Mouse (Mus musculus): Measurements from ENCODE around the gene Pcp4l1. TPM values are rescaled to one million over a fixed set of nuclear protein-coding genes. Genes with fewer than 3 reads are reported as not detected.

Pcp4l1 gene
- polyA plus RNA-seq, 2 experiments = 3.9 to 6.0 TPM

DNA sequence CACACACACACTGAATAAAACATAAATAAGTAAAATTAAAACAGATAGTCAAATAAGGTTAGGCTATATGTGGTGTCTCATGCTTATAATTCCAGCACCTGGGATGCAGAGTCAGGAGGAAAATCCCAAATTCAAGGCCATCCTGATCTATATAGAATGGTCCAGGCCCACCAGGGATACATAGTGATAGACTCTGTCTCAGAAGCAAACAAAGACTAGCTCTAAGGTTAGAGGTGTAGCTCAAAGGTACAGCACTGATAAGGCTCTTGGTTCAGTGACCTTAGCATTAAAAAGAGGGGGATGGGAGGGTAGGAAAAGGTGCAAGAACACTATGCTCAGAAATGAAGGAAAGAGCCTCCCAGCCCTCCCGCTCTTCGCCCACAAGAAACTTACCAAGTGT lies 60.5 kb downstream of the Pcp4l1 start:
- no peak overlapping the region for H3K9ac ChIP-seq (ENCODE audit: low read depth, low read length, severe bottlenecking)
- no peak for ATAC-seq (ENCODE audit: low FRiP score, low read depth)
- no peaks in the 10 kb centered on the region for H3K4me1 ChIP-seq (ENCODE audit: control insufficient read depth, insufficient read depth, low read length)
- H3K9me3 ChIP-seq (ENCODE audit: control insufficient read depth, low read length) = no peaks in the 10 kb centered on the region
- TF ChIP-seq POLR2A (IDR thresholded peaks at IDR 0.05; ENCODE audit: borderline replicate concordance, extremely low read depth, insufficient read depth, insufficient read length) = no peak
- H3K4me3 ChIP-seq (replicated peaks; ENCODE audit: low read length) = no peak overlapping the region
- H3K36me3 ChIP-seq (ENCODE audit: control insufficient read depth, insufficient read depth, low read length) = peaks cover 84% of the 10 kb centered on the region
- no peak overlapping the region for H3K4me2 ChIP-seq (replicated peaks; ENCODE audit: low read depth, low read length, severe bottlenecking)
- no peak overlapping the region for H3K27ac ChIP-seq (replicated peaks; ENCODE audit: low read depth, low read length)
- no peaks in the 10 kb centered on the region for H3K27me3 ChIP-seq (ENCODE audit: control insufficient read depth, insufficient read depth, low read length)
- DNase-seq (ENCODE audit: low spot score) = no peak
- WGBS = 90% methylated on average over 2 of the region's 2 CpGs

DNA sequence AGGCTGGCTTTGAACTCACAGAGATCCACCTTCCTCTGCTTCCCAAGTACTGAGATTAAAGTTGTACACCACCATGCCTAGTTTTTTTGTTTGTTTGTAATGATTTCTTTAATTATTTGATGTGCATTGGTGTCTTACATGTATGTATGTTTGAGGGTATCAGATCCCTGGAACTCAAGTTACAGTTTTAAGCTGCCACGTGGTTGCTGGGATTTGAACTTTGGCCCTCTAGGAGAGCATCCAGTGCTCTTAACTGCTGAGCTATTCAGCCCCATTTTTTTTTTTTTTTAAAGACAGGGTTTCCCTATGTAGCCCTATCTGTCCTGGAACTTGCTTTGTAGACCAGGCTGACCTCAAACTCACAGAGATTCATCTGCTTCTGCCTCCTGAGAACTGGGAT lies 65.1 kb downstream of the Pcp4l1 start:
- DNase-seq (ENCODE audit: low spot score) (no peak), ATAC-seq (ENCODE audit: low FRiP score, low read depth) (no peak)
- no peaks in the 10 kb centered on the region for H3K9me3 ChIP-seq (ENCODE audit: control insufficient read depth, low read length)
- no peak overlapping the region for H3K9ac ChIP-seq (ENCODE audit: low read depth, low read length, severe bottlenecking)
- WGBS = 92% methylated on average over 1 of the region's 1 CpGs
- H3K4me1 ChIP-seq (ENCODE audit: control insufficient read depth, insufficient read depth, low read length) = no peaks in the 10 kb centered on the region
- H3K4me2 ChIP-seq (replicated peaks; ENCODE audit: low read depth, low read length, severe bottlenecking) = no peak overlapping the region
- H3K27me3 ChIP-seq (ENCODE audit: control insufficient read depth, insufficient read depth, low read length) = no peaks in the 10 kb centered on the region
- TF ChIP-seq POLR2A (IDR thresholded peaks at IDR 0.05; ENCODE audit: borderline replicate concordance, extremely low read depth, insufficient read depth, insufficient read length) = no peak
- no peak overlapping the region for H3K27ac ChIP-seq (replicated peaks; ENCODE audit: low read depth, low read length)
- peaks cover 79% of the 10 kb centered on the region for H3K36me3 ChIP-seq (ENCODE audit: control insufficient read depth, insufficient read depth, low read length)
- no peak overlapping the region for H3K4me3 ChIP-seq (replicated peaks; ENCODE audit: low read length)

DNA sequence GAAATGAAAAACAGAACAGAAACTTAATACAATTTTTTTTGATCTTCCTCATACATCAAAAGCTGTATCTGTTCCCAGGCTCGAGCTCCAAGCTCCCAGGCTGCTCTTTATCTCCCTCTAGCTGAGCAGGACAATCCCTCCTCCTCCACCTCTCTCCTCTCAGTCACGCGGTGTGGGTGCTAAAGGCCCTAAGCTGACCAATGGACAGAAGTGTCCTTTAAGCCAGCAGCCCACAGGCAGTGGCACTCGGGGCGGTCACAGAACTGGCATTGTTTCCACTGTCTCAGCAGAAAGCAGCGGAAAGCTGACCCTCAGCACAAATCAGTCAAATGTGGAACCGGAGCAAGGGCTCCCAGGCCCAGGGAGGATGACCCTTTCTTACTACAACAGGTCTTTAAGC lies 66.8 kb downstream of the Pcp4l1 start:
- Histone ChIP-seq H3K27me3 (ENCODE audit: control insufficient read depth, insufficient read depth, low read length) (no peaks in the 10 kb centered on the region), H3K4me2 (replicated peaks; ENCODE audit: low read depth, low read length, severe bottlenecking) (no peak overlapping the region), H3K4me3 (replicated peaks; ENCODE audit: low read length) (no peak overlapping the region), H3K36me3 (ENCODE audit: control insufficient read depth, insufficient read depth, low read length) (peaks cover 62% of the 10 kb centered on the region), H3K9me3 (ENCODE audit: control insufficient read depth, low read length) (no peaks in the 10 kb centered on the region), H3K27ac (replicated peaks; ENCODE audit: low read depth, low read length) (no peak overlapping the region), H3K4me1 (ENCODE audit: control insufficient read depth, insufficient read depth, low read length) (no peaks in the 10 kb centered on the region), H3K9ac (ENCODE audit: low read depth, low read length, severe bottlenecking) (no peak overlapping the region)
- DNase-seq (ENCODE audit: low spot score) (no peak), ATAC-seq (ENCODE audit: low FRiP score, low read depth) (no peak)
- 66% methylated on average over 7 of the region's 7 CpGs for WGBS
- no peak for TF ChIP-seq POLR2A (IDR thresholded peaks at IDR 0.05; ENCODE audit: borderline replicate concordance, extremely low read depth, insufficient read depth, insufficient read length)

- DNase-seq (ENCODE audit: low spot score) (no peak), ATAC-seq (ENCODE audit: low FRiP score, low read depth) (no peak)
- no peaks in the 10 kb centered on the region for H3K4me1 ChIP-seq (ENCODE audit: control insufficient read depth, insufficient read depth, low read length)
- H3K27me3 ChIP-seq (ENCODE audit: control insufficient read depth, insufficient read depth, low read length) = no peaks in the 10 kb centered on the region
- H3K27ac ChIP-seq (replicated peaks; ENCODE audit: low read depth, low read length) = no peak overlapping the region
- H3K9ac ChIP-seq (ENCODE audit: low read depth, low read length, severe bottlenecking) = no peak overlapping the region
- 85% methylated on average over 5 of the region's 5 CpGs for WGBS
- no peaks in the 10 kb centered on the region for H3K9me3 ChIP-seq (ENCODE audit: control insufficient read depth, low read length)
- no peak overlapping the region for H3K4me2 ChIP-seq (replicated peaks; ENCODE audit: low read depth, low read length, severe bottlenecking)
- TF ChIP-seq POLR2A (IDR thresholded peaks at IDR 0.05; ENCODE audit: borderline replicate concordance, extremely low read depth, insufficient read depth, insufficient read length) = no peak
- peaks cover 21% of the 10 kb centered on the region for H3K36me3 ChIP-seq (ENCODE audit: control insufficient read depth, insufficient read depth, low read length)
- no peak overlapping the region for H3K4me3 ChIP-seq (replicated peaks; ENCODE audit: low read length)
Observed at GRCm38 (mm10) chr1:171124398-171124797, 71.7 kb downstream of the Pcp4l1 start.

Other genes starting within 250 kb of the Pcp4l1 start
- gene Fcgr2b, start 219.7 kb downstream of the Pcp4l1 start, polyA plus RNA-seq (2012; rRNA removed) = 2.1 and 2.6 TPM in 2 replicates
- 2.1 and 3.2 TPM in 2 replicates for gene Fcgr2b, start 219.7 kb downstream of the Pcp4l1 start, polyA plus RNA-seq (2014; fragmentation: Nextera tagmentation; extraction: Ambion mirVana)
- gene Fcgr4, start 177.3 kb downstream of the Pcp4l1 start, polyA plus RNA-seq (2012; rRNA removed) = 0.75 and 1.2 TPM in 2 replicates
- 0.59 and 0.79 TPM in 2 replicates for gene Fcgr4, start 177.3 kb downstream of the Pcp4l1 start, polyA plus RNA-seq (2014; fragmentation: Nextera tagmentation; extraction: Ambion mirVana)
- gene Fcgr3, start 131.3 kb downstream of the Pcp4l1 start, polyA plus RNA-seq (2012; rRNA removed) = 12.8 and 13.7 TPM in 2 replicates
- gene Fcgr3, start 131.3 kb downstream of the Pcp4l1 start, polyA plus RNA-seq (2014; fragmentation: Nextera tagmentation; extraction: Ambion mirVana) = 17.6 and 19.7 TPM in 2 replicates
- gene Cfap126, start 82.3 kb downstream of the Pcp4l1 start, polyA plus RNA-seq (2012; rRNA removed) = 2.1 and 2.7 TPM in 2 replicates
- gene Cfap126, start 82.3 kb downstream of the Pcp4l1 start, polyA plus RNA-seq (2014; fragmentation: Nextera tagmentation; extraction: Ambion mirVana) = 1.1 and 1.3 TPM in 2 replicates
- gene Sdhc, start 45.7 kb downstream of the Pcp4l1 start, polyA plus RNA-seq (2012; rRNA removed) = 246 and 314 TPM in 2 replicates
- 273 and 281 TPM in 2 replicates for gene Sdhc, start 45.7 kb downstream of the Pcp4l1 start, polyA plus RNA-seq (2014; fragmentation: Nextera tagmentation; extraction: Ambion mirVana)
- gene Mpz, start 45.6 kb downstream of the Pcp4l1 start, polyA plus RNA-seq (2012; rRNA removed) = 14.6 and 19.8 TPM in 2 replicates
- 4.9 and 5.3 TPM in 2 replicates for gene Mpz, start 45.6 kb downstream of the Pcp4l1 start, polyA plus RNA-seq (2014; fragmentation: Nextera tagmentation; extraction: Ambion mirVana)
- gene Nr1i3, start 17.7 kb upstream of the Pcp4l1 start, polyA plus RNA-seq (2012; rRNA removed) = 0.04 and 0.06 TPM in 2 replicates
- gene Nr1i3, start 17.7 kb upstream of the Pcp4l1 start, polyA plus RNA-seq (2014; fragmentation: Nextera tagmentation; extraction: Ambion mirVana) = 0.30 and 0.32 TPM in 2 replicates
- gene Tomm40l, start 26.2 kb upstream of the Pcp4l1 start, polyA plus RNA-seq (2012; rRNA removed) = 26.3 and 29.4 TPM in 2 replicates
- 28.6 and 29.2 TPM in 2 replicates for gene Tomm40l, start 26.2 kb upstream of the Pcp4l1 start, polyA plus RNA-seq (2014; fragmentation: Nextera tagmentation; extraction: Ambion mirVana)
- 4.7 and 8.1 TPM in 2 replicates for gene Apoa2, start 28.8 kb upstream of the Pcp4l1 start, polyA plus RNA-seq (2012; rRNA removed)
- gene Apoa2, start 28.8 kb upstream of the Pcp4l1 start, polyA plus RNA-seq (2014; fragmentation: Nextera tagmentation; extraction: Ambion mirVana) = 1.6 and 1.9 TPM in 2 replicates
- gene Fcer1g, start 38.1 kb upstream of the Pcp4l1 start, polyA plus RNA-seq (2012; rRNA removed) = 49.7 and 65.5 TPM in 2 replicates
- 85.7 and 91.4 TPM in 2 replicates for gene Fcer1g, start 38.1 kb upstream of the Pcp4l1 start, polyA plus RNA-seq (2014; fragmentation: Nextera tagmentation; extraction: Ambion mirVana)
- gene Adamts4, start 54.2 kb upstream of the Pcp4l1 start, polyA plus RNA-seq (2012; rRNA removed) = 8.6 and 11.7 TPM in 2 replicates
- gene Adamts4, start 54.2 kb upstream of the Pcp4l1 start, polyA plus RNA-seq (2014; fragmentation: Nextera tagmentation; extraction: Ambion mirVana) = 10.1 and 10.6 TPM in 2 replicates
- gene Ndufs2, start 55.1 kb upstream of the Pcp4l1 start, polyA plus RNA-seq (2012; rRNA removed) = 148 and 151 TPM in 2 replicates
- 216 and 234 TPM in 2 replicates for gene Ndufs2, start 55.1 kb upstream of the Pcp4l1 start, polyA plus RNA-seq (2014; fragmentation: Nextera tagmentation; extraction: Ambion mirVana)
- 87.2 and 111 TPM in 2 replicates for gene B4galt3, start 74.1 kb upstream of the Pcp4l1 start, polyA plus RNA-seq (2012; rRNA removed)
- 68.7 and 72.5 TPM in 2 replicates for gene B4galt3, start 74.1 kb upstream of the Pcp4l1 start, polyA plus RNA-seq (2014; fragmentation: Nextera tagmentation; extraction: Ambion mirVana)
- gene Ppox, start 84.9 kb upstream of the Pcp4l1 start, polyA plus RNA-seq (2012; rRNA removed) = 133 and 152 TPM in 2 replicates
- 55.7 and 67.2 TPM in 2 replicates for gene Ppox, start 84.9 kb upstream of the Pcp4l1 start, polyA plus RNA-seq (2014; fragmentation: Nextera tagmentation; extraction: Ambion mirVana)
- gene Usp21, start 91.7 kb upstream of the Pcp4l1 start, polyA plus RNA-seq (2012; rRNA removed) = 104 and 128 TPM in 2 replicates
- gene Usp21, start 91.7 kb upstream of the Pcp4l1 start, polyA plus RNA-seq (2014; fragmentation: Nextera tagmentation; extraction: Ambion mirVana) = 81.2 and 96.0 TPM in 2 replicates
- gene Ufc1, start 98.8 kb upstream of the Pcp4l1 start, polyA plus RNA-seq (2012; rRNA removed) = 46.5 and 60.9 TPM in 2 replicates
- gene Ufc1, start 98.8 kb upstream of the Pcp4l1 start, polyA plus RNA-seq (2014; fragmentation: Nextera tagmentation; extraction: Ambion mirVana) = 133 and 135 TPM in 2 replicates
- 72.5 and 81.1 TPM in 2 replicates for gene Dedd, start 132.9 kb upstream of the Pcp4l1 start, polyA plus RNA-seq (2012; rRNA removed)
- gene Dedd, start 132.9 kb upstream of the Pcp4l1 start, polyA plus RNA-seq (2014; fragmentation: Nextera tagmentation; extraction: Ambion mirVana) = 50.9 and 57.7 TPM in 2 replicates
- 50.0 and 54.0 TPM in 2 replicates for gene Nit1, start 149.4 kb upstream of the Pcp4l1 start, polyA plus RNA-seq (2012; rRNA removed)
- 29.0 and 30.4 TPM in 2 replicates for gene Nit1, start 149.4 kb upstream of the Pcp4l1 start, polyA plus RNA-seq (2014; fragmentation: Nextera tagmentation; extraction: Ambion mirVana)
- gene Pfdn2, start 149.4 kb upstream of the Pcp4l1 start, polyA plus RNA-seq (2012; rRNA removed) = 40.5 and 82.5 TPM in 2 replicates
- 43.0 and 48.0 TPM in 2 replicates for gene Pfdn2, start 149.4 kb upstream of the Pcp4l1 start, polyA plus RNA-seq (2014; fragmentation: Nextera tagmentation; extraction: Ambion mirVana)
- gene Klhdc9, start 164.5 kb upstream of the Pcp4l1 start, polyA plus RNA-seq (2012; rRNA removed) = 1.1 and 1.3 TPM in 2 replicates
- 0.88 and 1.1 TPM in 2 replicates for gene Klhdc9, start 164.5 kb upstream of the Pcp4l1 start, polyA plus RNA-seq (2014; fragmentation: Nextera tagmentation; extraction: Ambion mirVana)
- gene Nectin4, start 173.8 kb upstream of the Pcp4l1 start, polyA plus RNA-seq (2012; rRNA removed) = 16.6 and 19.4 TPM in 2 replicates
- gene Nectin4, start 173.8 kb upstream of the Pcp4l1 start, polyA plus RNA-seq (2014; fragmentation: Nextera tagmentation; extraction: Ambion mirVana) = 19.2 and 21.0 TPM in 2 replicates
- gene Arhgap30, start 192.7 kb upstream of the Pcp4l1 start, polyA plus RNA-seq (2012; rRNA removed) = 2.0 and 2.5 TPM in 2 replicates
- 1.6 and 2.5 TPM in 2 replicates for gene Arhgap30, start 192.7 kb upstream of the Pcp4l1 start, polyA plus RNA-seq (2014; fragmentation: Nextera tagmentation; extraction: Ambion mirVana)
- gene Usf1, start 215.0 kb upstream of the Pcp4l1 start, polyA plus RNA-seq (2012; rRNA removed) = 97.0 and 128 TPM in 2 replicates
- 86.2 and 89.9 TPM in 2 replicates for gene Usf1, start 215.0 kb upstream of the Pcp4l1 start, polyA plus RNA-seq (2014; fragmentation: Nextera tagmentation; extraction: Ambion mirVana)
- 3.9 and 4.7 TPM in 2 replicates for gene Tstd1, start 222.6 kb upstream of the Pcp4l1 start, polyA plus RNA-seq (2012; rRNA removed)
- 2.8 and 3.4 TPM in 2 replicates for gene Tstd1, start 222.6 kb upstream of the Pcp4l1 start, polyA plus RNA-seq (2014; fragmentation: Nextera tagmentation; extraction: Ambion mirVana)
- 19.2 and 20.9 TPM in 2 replicates for gene F11r, start 241.3 kb upstream of the Pcp4l1 start, polyA plus RNA-seq (2012; rRNA removed)
- 35.4 and 37.6 TPM in 2 replicates for gene F11r, start 241.3 kb upstream of the Pcp4l1 start, polyA plus RNA-seq (2014; fragmentation: Nextera tagmentation; extraction: Ambion mirVana)

Measured in limb, embryonic 14.5 days (tissue).